Mouse (Mus musculus): ENCODE data around the gene Acot8.
A peak's percentile ranks its signal among the peaks of the same experiment; 100 is the strongest.

- TF ChIP-seq TAL1 (IDR thresholded peaks at IDR 0.05; ENCODE audit: low read length) (no peak), CTCF (IDR thresholded peaks at IDR 0.05 in 2 of 3, conservative IDR thresholded peaks at IDR 0.05 in 1 of 3; ENCODE audit: control insufficient read depth in 1 of 3, insufficient read depth in 1 of 3, low read depth in 2 of 3, low read length in 3 of 3, poor library complexity in 1 of 3, severe bottlenecking in 1 of 3) (peak in 1 of 3 experiments; percentile 19; a peak in 2 of 6 replicates), ZNF384 (IDR thresholded peaks at IDR 0.05; ENCODE audit: low read depth, low read length) (no peak), SMC3 (IDR thresholded peaks at IDR 0.05; ENCODE audit: low read depth, low read length) (no peak), ETS1 (IDR thresholded peaks at IDR 0.05; ENCODE audit: low read depth, low read length) (peak; percentile 35; the same call in 1 of the 2 replicates), ELF1 (IDR thresholded peaks at IDR 0.05; ENCODE audit: low read depth, low read length) (no peak)
Observed at GRCm38 (mm10) chr2:164785481-164786387, 18.9 kb downstream of the Acot8 start, which contains the start of gene Snx21.

All from MEL (cell line).